Mouse (Mus musculus): Measurements from ENCODE around the gene Hist1h2bf.
"Not testable (repeated sequence)": the region's sequence is repeated elsewhere in the genome, so short reads cannot be mapped to it uniquely, and the experiment has no call there.

GRCm38 (mm10) chr13:23542225-23542980 is 31.6 kb downstream of the Hist1h2bf start:
- TF ChIP-seq CTCF (IDR thresholded peaks at IDR 0.05; ENCODE audit: control insufficient read depth, insufficient read depth, insufficient read length); USF1 (IDR thresholded peaks at IDR 0.05; ENCODE audit: low read depth); MYOD1 (IDR thresholded peaks at IDR 0.05; ENCODE audit: control insufficient read depth, insufficient read length, low read depth); MAX (IDR thresholded peaks at IDR 0.05); FOSL1 (IDR thresholded peaks at IDR 0.05; ENCODE audit: insufficient read depth, low read length, poor library complexity, severe bottlenecking); CEBPB (IDR thresholded peaks at IDR 0.05; ENCODE audit: low read depth): not testable (repeated sequence)
